Mouse (Mus musculus) retina, embryonic 14.5 days (tissue): ENCODE results near the gene Tnfsf10.
"Not testable (repeated sequence)": the region's sequence is repeated elsewhere in the genome, so short reads cannot be mapped to it uniquely, and the experiment has no call there.

Experiments used
- DNase-seq: peaks from one replicate; pipeline ENCODE4 v3.0.0-alpha.2; 2015; ENCODE audit warnings: low spot score

Tnfsf10 gene

DNA sequence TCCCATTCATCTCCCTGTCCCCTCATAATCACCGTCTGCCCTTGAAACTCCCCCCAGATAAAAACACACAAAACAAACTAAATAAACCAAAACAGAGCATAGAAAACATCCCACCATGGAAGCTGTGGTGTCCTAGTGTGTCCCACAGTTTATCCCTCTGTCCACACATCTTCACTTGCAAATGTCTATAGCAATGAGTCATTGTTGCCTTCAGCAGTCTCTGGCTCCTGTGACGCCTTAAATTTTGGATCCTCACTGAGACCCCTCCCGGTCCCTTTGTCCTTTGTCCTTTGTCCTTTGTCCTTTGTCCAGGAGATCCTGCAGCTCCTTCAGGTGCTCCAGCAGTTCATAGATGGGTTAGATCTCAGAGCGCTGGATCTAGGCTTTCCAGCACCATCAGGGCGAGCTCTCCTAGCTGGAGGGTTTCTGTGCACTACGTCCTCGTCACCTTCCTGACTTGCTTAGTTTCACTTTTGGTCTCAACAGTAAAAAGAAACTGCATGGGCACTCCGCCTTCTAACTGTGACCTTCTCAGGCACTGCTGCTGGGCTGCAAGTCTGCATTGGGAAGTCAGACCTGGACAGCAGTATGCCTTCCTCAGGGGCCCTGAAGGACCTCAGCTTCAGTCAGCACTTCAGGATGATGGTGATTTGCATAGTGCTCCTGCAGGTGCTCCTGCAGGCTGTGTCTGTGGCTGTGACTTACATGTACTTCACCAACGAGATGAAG, at the start of gene Tnfsf10:
Gene Tnfsf10, plus strand, starts transcription at position 470 of the 729 bp plus-strand sequence.
- no peak for DNase-seq

DNA sequence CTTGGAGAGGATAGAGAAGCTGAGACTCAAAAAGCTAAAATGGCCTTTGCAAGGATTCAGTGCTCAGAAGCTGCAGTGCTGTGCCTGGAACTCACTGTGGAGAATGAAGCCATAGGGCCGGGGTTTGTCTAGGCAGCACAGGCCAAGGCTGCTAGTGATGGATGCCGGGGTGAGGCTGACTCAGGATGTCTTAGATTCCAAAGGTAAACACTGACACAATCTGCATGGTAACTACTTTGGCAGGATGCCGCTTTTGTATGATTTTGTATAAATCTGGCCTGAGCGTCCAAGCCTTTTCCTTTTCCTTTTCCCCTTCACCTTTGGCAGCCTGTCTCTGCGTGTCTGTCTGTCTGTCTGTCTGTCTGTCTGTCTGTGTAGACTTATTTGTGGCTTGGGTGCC, 49.5 kb upstream of the Tnfsf10 start:
- DNase-seq = no peak

DNA sequence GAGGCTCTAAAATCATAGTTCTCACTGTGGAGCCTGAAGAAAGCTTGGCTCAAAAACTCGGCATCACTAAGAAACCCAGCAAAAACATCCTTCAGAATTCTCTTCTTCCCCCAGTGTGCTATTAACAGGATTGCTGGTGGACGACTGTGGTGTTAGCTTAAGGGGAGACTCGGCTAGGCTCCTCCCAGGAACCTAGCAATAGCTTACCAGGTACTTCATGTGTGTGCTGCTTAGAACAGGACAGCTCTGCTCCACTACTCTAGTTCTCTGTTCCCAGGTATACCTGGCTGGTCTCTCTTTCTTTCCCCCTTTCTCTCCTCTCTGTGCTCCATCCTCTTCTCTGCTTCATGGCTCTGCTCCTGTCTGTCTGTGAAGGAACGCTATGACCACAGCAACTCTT, 48.9 kb upstream of the Tnfsf10 start:
- DNase-seq = no peak

DNA sequence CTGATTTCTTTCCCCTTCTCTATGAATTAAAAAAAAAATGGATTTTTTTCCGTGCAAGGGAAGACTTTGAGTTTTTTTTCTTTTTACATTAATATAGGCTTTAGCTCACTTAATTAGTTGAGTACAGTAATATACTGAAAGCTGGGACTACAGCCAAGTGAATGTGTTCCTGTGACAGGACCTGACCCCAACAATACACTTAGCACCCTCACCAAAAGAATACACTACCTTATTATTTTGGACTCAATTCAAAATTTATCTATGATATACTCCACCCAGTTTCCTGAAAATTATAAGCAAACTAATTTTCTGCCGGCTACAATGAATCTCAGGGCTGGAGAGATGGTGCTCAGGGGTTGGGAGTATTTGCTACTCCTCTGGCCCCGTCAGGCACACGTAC, 47.7 kb upstream of the Tnfsf10 start:
- DNase-seq = no peak

DNA sequence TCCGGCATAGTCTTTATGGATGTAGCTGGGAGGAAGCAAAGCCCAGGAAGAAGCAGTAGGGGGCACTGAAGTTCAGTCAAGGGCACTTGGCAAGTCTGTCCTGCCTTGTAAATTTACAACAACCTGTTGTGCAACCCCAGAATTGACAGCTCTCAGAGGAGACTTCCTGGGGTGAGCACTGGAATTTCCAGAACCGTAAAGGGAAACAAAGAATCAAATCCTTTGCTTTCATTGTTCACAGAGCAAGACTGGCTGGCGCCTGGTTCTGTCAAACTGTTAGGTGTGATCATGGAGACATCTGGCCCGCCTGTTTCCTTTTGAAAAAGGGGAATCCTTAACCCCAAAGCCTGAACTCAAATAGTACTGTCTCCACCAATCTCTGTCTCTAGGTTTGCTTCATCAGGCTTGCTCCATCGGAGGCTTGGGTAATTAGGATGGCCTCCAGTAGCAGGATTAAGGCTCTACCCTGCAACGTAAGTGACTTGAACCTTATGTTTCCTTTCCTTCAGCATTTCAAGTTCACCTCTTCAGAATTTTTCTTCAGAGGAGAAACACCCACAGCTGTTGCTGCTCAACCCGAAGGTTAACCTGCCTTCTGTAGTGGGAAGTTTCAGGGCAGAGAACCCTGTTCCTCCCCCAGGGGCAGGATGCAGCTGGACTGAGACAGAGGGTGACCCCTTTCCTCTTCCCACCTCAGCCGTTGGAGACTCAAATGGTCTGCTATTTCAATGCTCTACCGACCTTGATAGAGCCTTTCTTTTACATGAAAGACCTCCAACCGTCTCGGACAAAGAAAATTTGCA, 46.5 kb upstream of the Tnfsf10 start:
- peak; percentile 50 for DNase-seq

DNA sequence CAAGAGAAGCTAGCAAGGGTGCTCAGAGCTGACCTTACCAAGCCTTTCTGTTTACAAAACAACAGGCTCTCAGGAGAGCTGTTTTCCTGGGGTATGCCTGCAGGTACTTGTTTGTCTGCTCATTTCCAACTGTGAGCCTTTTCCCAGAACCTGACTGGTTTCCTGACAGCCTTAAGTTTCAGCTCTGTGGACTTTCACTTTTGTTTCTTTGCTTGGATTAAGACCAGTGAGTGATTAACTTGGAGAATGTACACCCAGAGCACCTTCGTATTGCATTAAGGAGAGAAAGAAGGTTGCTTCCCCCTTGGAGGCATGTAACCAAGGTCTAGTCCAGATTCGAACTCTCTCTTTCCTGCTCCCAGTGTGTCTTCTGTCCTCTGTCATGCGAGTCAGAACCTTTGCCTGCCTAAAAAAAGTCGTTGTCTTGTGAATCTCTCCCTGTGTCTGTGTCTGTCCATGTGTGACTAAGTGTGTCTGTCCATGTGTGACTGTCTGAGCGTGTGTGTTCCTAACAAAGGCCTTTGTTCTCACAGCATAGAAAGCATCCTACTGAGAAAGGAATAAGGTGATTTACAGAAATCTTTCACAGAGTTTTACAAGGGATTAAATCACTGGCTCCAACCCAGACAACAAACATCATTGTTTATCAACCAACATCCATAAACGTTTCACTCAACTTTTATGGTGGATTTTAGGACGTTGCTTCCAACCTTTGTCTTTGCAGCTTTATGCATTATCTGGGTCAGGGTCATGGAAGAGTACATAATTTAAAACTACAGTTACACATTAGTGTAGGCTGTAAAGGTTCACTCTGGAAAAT, 43.7 kb upstream of the Tnfsf10 start:
- peak; percentile 77 for DNase-seq

DNA sequence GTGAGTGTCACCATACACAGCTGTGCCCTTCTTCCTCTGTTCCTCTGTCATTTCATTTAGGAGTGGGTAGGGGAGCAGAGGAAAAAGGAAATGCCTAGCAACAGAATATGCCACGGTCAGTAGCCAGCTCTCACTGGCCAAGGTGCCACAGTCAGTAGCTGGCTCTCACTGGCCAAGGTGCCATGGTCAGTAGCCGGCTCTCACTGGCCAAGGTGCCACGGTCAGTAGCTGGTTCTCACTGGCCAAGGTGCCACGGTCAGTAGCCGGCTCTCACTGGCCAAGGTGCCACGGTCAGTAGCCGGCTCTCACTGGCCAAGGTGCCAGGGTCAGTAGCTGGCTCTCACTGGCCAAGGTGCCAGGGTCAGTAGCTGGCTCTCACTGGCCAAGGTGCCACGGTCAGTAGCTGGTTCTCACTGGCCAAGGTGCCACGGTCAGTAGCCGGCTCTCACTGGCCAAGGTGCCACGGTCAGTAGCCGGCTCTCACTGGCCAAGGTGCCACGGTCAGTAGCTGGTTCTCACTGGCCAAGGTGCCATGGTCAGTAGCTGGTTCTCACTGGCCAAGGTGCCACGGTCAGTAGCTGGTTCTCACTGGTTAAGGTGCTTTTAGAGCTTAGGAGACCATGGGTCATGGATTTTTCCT, 37.4 kb upstream of the Tnfsf10 start:
- not testable (repeated sequence) for DNase-seq

DNA sequence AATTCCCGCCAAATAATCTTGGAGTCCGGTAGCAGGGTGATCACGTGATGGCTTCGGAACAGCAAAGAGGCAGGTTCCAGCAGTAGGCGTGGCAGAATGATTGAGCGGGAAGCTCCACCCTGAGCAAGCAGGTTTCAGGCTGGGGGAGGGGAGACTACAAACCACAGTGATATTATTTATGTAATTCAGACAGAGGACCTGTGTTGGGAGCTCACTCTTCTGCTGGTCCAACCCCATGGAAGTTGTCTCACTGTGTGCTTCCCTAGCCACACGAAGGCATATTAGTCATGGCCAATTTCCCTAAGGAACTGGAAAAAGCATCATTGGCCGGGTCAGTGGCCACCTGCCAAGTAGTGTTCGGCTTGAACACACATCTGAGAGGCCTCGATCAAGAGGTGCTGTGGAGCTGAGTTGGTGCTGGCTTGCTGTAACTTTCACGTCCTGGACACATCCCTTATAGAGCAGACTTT, 36.5 kb upstream of the Tnfsf10 start:
- no peak for DNase-seq

DNA sequence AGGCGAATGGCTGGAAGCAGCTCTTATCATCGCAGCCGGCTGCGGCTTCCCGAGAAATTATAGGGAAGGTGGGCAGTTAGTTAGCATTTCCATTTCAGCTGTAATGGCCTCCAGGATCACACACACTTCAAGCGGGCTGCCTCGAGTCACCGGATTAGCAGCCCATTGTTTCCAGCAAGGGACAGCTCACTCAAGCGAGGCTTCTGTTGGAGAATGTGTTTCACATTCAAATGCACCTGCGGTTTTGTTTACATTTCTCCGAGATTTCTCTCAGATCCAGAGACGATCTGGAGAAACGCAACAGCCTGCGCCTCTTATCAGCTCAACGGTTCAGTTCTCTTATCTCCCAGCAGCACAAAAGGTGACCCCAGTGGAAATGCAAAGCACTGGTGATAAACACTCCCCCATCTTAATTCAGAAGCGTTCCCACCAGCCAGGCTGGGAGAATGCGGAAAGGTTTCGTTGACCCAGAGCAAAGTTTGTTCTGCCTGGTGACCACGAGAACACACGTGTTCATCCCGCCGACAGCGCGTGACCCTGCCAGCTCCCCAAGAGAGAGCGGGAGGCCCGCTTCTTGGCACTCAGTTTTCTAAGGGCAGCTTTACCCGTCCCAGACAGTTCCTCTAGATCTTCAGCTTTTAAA, 33.6 kb upstream of the Tnfsf10 start:
- peak; percentile 62 for DNase-seq

DNA sequence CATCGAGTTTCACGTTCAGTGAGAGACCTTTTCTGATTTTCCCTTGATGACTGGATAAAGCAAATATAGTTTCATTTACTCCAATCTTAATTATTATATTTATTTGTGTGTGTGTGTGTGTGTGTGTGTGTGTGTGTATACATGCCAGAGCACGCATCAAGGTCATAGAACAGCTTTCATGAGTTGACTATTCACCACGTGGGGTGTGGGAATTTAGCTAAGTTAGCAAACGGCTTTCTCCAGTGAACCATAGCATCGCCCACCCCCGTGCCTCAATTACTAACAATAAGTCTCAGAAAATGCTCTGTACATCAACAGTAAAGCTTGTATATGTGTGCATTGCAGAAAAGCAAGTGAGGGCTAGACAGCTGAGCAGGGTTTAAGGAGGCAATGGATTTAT, 33.0 kb upstream of the Tnfsf10 start:
- peak; percentile 26 for DNase-seq

DNA sequence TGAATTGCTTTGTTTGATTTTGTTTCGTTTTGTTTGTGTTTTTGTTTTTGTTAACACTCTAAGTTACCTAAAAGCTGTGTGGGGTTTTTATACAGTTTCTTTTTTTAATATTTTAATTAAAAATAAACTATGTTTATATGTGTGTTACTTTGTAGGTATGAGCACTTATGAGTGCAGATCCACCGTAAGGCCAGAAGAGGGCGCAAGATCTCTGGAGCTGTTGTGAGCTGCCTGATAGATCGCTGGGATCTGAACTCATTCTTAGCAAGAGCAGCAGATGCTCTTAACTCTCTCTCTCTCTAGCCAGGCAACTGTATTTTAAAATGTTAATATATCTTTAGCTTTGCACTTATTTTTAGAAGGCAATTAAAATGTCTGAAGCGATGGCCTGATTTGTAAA, 32.6 kb upstream of the Tnfsf10 start:
- no peak for DNase-seq

DNA sequence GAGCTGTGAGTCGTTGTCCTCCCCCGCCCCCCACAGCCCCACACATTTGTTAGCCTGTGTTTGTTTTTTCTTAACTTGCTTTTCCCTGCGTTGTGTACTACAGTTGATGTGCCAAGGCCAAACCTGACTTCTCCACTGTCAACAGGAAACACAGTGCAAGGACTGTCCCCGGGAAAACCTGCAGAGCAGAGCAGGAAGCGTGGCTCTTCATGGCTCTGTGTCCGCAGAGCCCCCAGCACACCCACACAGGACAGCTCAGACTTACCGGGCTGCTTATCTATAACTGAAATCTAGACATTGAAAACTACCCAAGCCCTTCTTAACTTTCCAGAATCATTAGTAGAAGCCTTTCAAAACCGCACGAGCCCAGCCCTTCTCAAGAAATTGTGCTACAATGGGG, 31.8 kb upstream of the Tnfsf10 start:
- no peak for DNase-seq

DNA sequence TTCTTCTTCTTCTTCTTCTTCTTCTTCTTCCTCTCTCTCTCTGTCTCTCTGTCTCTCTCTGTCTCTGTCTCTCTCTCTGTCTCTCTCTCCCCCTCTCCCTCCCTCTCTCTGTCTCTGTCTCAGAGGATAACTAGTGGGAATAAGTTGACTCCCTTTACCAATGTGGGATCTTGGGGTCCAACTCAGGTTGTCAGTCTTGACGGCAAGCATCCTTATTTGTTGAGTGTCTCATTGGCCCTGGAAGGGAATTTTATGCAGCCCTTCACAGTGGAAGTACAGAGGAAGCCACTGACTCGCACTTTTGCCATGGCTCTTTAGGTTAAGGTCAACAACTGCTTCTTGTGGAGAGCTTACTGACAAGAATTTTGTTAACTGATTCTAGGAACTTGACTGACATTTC, 28.5 kb upstream of the Tnfsf10 start:
- DNase-seq = no peak

DNA sequence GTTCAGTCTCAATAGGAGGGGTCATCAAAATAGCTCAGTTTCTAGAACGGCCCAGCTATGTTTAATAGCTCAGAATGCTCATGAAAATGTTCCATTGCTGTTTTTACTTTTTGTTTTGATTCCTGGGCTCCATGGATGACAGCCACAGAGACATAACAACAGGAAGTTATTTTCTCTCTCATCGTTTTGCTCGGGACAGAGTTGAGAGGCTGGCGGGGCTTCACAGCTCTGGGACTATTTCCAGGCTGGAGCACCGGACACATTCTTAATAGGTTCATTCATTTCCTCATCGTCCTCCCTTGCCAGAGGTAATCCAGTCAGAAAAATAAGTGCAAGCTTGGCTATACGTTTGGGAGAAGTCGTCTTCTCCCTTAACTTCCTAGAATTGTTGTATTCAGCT, 27.9 kb upstream of the Tnfsf10 start:
- no peak for DNase-seq

DNA sequence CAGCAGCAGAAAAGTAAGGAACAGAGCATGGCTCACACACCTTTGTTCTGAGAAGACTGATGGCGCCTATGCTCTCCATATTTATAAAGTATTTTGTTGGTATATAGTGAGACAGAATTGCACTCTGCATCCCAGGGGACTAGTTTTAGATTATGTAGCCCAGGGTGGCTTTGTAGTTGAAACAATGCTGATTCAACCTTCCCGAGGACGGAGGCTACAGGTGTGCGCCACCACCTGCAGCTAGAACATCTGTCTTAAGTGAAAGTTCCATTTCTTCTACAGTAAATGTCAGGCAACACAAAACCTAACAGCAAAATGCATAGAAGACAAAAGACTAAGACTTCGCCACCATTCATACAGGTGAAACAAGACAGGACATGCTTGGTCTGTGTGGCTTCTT, 26.5 kb upstream of the Tnfsf10 start:
- no peak for DNase-seq

DNA sequence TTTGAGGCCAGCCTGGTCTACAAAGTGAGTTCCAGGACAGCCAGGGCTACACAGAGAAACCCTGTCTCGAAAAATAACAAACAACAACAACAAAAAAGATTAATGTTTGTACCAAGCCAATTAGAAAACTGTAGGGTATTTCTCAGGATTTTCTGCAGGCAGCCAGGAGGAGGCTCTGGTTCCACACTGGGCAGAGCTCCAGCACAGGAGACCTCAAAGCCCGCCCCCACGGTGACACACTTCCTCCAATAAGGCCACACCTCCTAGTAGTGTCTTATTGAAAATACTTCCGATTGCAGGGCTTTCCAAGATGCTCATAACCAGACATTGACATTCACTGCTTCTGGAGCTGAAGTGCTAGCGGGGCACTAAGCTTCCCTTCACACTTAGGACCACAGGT, 25.9 kb upstream of the Tnfsf10 start:
- not testable (repeated sequence) for DNase-seq

DNA sequence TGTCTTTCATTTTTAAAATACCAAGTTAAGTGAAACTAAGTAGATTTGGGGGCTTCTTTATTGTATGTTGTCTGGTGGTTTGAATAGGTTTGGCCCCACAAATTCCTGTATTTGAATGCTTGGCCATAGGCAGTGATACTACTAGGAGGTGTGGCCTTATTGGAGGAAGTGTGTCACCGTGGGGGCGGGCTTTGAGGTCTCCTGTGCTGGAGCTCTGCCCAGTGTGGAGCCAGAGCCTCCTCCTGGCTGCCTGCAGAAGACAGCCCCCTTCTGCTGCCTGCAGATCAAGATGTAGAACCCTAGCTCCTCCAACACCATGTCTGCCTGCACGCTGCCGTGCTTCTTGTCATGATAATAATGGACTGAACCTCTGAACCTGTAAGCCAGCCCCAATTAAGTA, 25.4 kb upstream of the Tnfsf10 start:
- not testable (repeated sequence) for DNase-seq

DNA sequence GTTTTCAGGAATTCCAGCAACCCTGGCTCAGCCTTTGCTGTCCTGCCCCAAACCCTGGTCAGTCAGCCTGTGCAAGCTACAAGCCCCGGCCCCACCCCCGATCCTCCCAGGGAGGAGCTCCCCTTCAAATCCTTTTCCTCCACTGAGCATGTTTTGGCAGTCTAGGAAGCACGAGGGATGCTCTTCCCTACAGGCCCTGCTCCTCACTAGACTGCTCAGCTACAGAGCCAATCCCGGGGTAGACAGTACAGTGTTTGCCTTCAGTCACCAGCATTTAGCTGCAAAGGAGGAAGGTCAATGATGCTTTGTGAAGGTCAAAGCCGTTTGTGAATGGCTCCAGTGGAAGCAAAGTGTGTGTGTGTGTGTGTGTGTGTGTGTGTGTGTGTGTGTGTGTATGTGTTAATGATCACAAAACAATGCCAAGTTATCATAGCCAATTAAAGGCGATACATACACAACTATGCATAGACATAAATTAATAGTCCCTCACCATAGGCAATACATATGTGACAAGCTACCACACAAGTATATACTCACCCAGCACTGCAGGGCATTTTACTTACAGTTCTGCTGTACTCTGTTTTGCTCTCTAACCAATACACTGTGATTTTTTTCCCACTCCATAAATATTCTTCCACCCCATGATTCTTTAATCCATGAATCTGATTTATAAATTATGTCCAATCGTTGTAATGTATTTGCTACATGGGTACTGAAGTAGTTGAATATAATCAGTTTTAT, 23.0 kb upstream of the Tnfsf10 start:
- DNase-seq = no peak

DNA sequence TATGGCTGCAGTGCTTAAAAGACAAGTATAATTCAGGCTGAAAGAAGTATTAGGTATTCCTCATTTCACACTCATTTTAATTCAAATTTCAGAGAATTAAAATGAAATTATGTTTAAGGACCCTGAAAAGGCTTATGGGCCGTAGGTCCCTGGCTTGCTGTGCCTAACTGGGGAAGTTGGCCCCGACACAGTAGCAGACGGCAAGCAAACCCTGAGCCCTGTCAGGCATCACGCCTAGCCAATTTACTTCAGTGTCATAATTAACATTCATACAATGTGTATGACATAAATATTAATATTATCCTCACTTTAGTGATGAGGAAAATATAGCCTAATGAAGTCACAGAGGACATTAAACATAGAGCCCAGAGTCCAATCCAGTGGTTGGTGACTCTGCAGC, 16.4 kb upstream of the Tnfsf10 start:
- DNase-seq = no peak

DNA sequence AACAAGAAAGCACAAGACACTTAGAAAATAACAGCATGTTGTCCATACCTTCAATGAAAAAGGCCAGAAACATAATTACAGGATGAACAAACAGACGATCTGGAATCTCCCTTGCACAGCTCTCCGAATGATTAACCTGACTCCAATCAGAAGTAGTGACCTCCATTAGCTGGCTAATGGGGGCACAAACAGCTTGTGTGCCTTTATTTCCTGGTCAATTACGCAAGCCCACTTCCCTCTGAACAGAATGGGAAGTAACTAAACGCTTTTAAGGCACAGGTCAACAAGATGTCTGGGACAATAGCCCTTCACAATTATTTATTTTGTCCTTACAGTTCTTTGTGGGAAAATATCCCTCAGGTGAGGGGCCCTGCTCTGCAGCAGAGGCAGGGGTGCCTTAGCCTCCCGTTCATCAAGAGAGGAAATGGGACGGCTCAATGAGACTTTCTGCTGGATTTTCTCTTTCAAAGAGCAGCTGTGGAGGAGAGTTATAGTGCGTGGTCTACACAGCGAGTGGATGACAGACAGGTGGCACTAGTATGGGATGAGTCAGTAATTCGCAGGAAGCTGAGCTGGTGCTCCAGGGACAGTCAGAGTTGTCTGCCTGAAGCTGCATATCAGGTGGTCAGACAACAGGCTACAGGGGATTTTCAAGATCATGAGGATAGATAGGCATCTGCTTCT, 14.3 kb upstream of the Tnfsf10 start:
- no peak for DNase-seq
